Mouse (Mus musculus) brain, embryonic 14.5 days (tissue): ENCODE results near the gene Kcnj6.

Experiments used
- CTCF ChIP-seq: fragments of 200-500 bp; IDR thresholded peaks from 2 replicates; pipeline ENCODE4 v1.5.1; 2012; ENCODE audit warnings: inconsistent platforms, mild to moderate bottlenecking, moderate library complexity, borderline replicate concordance; ENCODE audit not compliant: insufficient read depth, insufficient read length; ENCODE audit errors: extremely low read depth
- POLR2A ChIP-seq: fragments of 200-500 bp; IDR thresholded peaks from 2 replicates; pipeline ENCODE4 v1.6.1; 2012; ENCODE audit warnings: mild to moderate bottlenecking, inconsistent platforms, borderline replicate concordance; ENCODE audit not compliant: poor library complexity, insufficient read depth, insufficient read length, severe bottlenecking; ENCODE audit errors: extremely low read depth

DNA sequence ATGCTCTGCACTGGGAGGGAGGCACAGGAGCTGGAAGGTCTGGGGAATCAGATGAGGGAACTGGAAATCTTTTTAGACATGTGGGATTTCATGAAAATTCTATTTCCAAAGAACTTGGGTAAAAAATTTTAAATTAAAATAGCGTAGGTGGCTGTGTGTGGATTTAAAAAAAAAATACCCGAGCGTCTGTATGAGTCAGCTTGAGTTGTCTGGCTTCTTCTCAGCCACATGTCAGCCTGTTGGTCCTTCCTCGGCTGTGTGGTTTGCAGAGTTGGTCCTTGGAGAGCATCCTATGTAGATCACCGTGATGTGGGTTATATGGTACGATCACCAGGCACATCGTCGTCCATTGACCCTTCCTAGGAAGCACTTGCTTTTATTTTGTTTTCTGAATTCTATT, 114.3 kb downstream of the Kcnj6 start:
- no peak for TF ChIP-seq POLR2A
- no peak for TF ChIP-seq CTCF
